Mouse (Mus musculus) C2C12 (cell line): ENCODE results near the gene Tmc8. TPM values are rescaled to one million over a fixed set of nuclear protein-coding genes. Genes with fewer than 3 reads are reported as not detected.

Source experiments
- H3K27me3 ChIP-seq: one replicate; pipeline ENCODE4 v1.6.1; 2011; ENCODE audit not compliant: control insufficient read depth, insufficient read depth, insufficient read length
- H3K36me3 ChIP-seq: one replicate; pipeline ENCODE4 v1.6.1; 2011; ENCODE audit not compliant: control insufficient read depth, insufficient read depth
- H3K4me3 ChIP-seq: one replicate; pipeline ENCODE4 v1.5.1; 2011; ENCODE audit warnings: mild to moderate bottlenecking, control low read depth; ENCODE audit not compliant: poor library complexity, insufficient read depth, severe bottlenecking
- H3K79me2 ChIP-seq: one replicate; pipeline ENCODE4 v1.6.1; 2011; ENCODE audit not compliant: control insufficient read depth, insufficient read depth
- H3K79me3 ChIP-seq: one replicate; pipeline ENCODE4 v1.6.1; 2011; ENCODE audit warnings: low read depth, control low read depth
- H3ac ChIP-seq: one replicate; pipeline ENCODE3; 2011; ENCODE audit warnings: low read depth; ENCODE audit not compliant: control insufficient read depth, insufficient read length
- CEBPB ChIP-seq: IDR thresholded peaks from one replicate; pipeline ENCODE4 v1.6.1; 2011; ENCODE audit warnings: low read depth, mild to moderate bottlenecking, control low read depth, moderate library complexity
- CTCF ChIP-seq: IDR thresholded peaks from one replicate; pipeline ENCODE4 v1.5.1; 2011; ENCODE audit not compliant: control insufficient read depth, insufficient read depth, insufficient read length
- FOSL1 ChIP-seq: IDR thresholded peaks from one replicate; pipeline ENCODE4 v1.8.0; 2011; ENCODE audit warnings: mild to moderate bottlenecking, low read length; ENCODE audit not compliant: poor library complexity, insufficient read depth, severe bottlenecking
- MAX ChIP-seq: IDR thresholded peaks from one replicate; pipeline ENCODE4 v1.6.1; 2011; ENCODE audit warnings: mild to moderate bottlenecking, control low read depth
- MYOD1 ChIP-seq: IDR thresholded peaks from one replicate; pipeline ENCODE4 v1.6.1; 2011; ENCODE audit warnings: low read depth; ENCODE audit not compliant: control insufficient read depth, insufficient read length
- MYOG ChIP-seq: IDR thresholded peaks from one replicate; pipeline ENCODE4 v1.6.1; 2011; ENCODE audit not compliant: control insufficient read depth, insufficient read length; ENCODE audit errors: extremely low read depth
- USF1 ChIP-seq: IDR thresholded peaks from one replicate; pipeline ENCODE4 v1.6.1; 2011; ENCODE audit warnings: low read depth, mild to moderate bottlenecking, control low read depth, moderate library complexity
- polyA plus RNA-seq: library from polyadenylated mRNA; unstranded; fragments of >200 nt; fragmentation: generic; extraction: Trizol; gene quantifications from one replicate; pipeline ENCODE4 v1.2.1, GENCODE M21; 2012; ENCODE audit warnings: missing spikeins

Tmc8 gene
- polyA plus RNA-seq, 1 experiment = 0.09 TPM

GRCm38 (mm10) chr11:117816389-117816996 is 34.6 kb downstream of the Tmc8 start:
- no peaks in the 10 kb centered on the region for H3K27me3 ChIP-seq
- peaks cover 97% of the 10 kb centered on the region for H3K79me2 ChIP-seq
- TF ChIP-seq MAX (no peak), CTCF (no peak), USF1 (no peak)
- H3K4me3 ChIP-seq = no peak overlapping the region
- H3K36me3 ChIP-seq = peaks cover 91% of the 10 kb centered on the region
- H3ac ChIP-seq = no peak overlapping the region
- peaks cover 61% of the 10 kb centered on the region for H3K79me3 ChIP-seq

DNA sequence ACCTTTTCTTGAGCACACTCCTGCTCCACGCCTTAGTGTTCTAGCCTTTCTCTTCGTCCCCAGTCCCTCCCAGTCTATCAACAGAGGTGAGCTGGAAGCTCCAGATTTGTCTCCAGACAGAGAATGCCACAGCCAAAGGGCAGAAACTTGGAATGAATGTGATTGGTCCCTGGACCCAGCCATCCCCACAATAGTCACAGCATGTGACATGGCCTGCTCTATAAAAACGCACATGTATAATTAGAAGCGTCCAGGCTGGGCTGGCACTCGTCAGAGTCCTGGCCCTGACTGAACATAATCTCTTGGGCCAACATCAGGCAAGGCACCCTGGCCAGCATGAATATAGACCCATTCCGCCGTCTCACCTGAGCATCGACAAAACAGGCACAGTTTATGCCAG is 37.2 kb downstream of the Tmc8 start:
- no peaks in the 10 kb centered on the region for H3K27me3 ChIP-seq
- H3K79me3 ChIP-seq = peaks cover 64% of the 10 kb centered on the region
- no peak overlapping the region for H3K4me3 ChIP-seq
- H3K79me2 ChIP-seq = peaks cover 94% of the 10 kb centered on the region
- peaks cover 92% of the 10 kb centered on the region for H3K36me3 ChIP-seq
- TF ChIP-seq CEBPB = no peak
- TF ChIP-seq FOSL1 = no peak
- TF ChIP-seq MAX = no peak
- no peak for TF ChIP-seq CTCF
- TF ChIP-seq USF1 = no peak
- no peak for TF ChIP-seq MYOG
- TF ChIP-seq MYOD1 = no peak
- no peak overlapping the region for H3ac ChIP-seq

- Histone ChIP-seq H3K36me3 (peaks cover 84% of the 10 kb centered on the region), H3K79me3 (peaks cover 70% of the 10 kb centered on the region), H3ac (no peak overlapping the region), H3K27me3 (no peaks in the 10 kb centered on the region), H3K79me2 (peaks cover 94% of the 10 kb centered on the region), H3K4me3 (no peak overlapping the region)
- no peak for TF ChIP-seq MYOG
- TF ChIP-seq CEBPB = no peak
Measured at GRCm38 (mm10) chr11:117820173-117820572, 38.3 kb downstream of the Tmc8 start.

DNA sequence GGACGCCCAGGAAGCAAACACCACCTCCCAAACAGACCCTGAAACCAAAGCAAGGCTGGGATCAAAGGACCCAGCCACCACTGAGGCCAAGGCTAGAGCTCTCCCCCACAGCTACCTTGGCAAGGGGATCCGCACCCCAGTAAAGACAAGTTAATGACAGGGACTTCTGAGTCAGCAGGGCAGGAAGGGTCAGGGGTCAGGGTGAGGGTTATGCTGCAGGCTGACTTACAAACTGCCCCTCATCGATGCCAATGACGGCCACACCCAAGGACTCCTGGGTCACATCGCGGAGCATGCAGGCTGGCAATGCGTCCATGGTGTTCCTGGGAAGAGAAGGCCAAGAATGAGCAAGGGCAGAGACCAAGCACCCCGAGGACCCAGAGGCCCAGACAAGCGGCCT is 40.0 kb downstream of the Tmc8 start:
- no peak overlapping the region for H3K4me3 ChIP-seq
- H3K27me3 ChIP-seq = no peaks in the 10 kb centered on the region
- TF ChIP-seq MYOG (no peak), CEBPB (no peak), MYOD1 (no peak), CTCF (no peak)
- H3K79me2 ChIP-seq = peaks cover 91% of the 10 kb centered on the region
- peak overlapping the region; percentile 13 for H3ac ChIP-seq
- peaks cover 72% of the 10 kb centered on the region for H3K79me3 ChIP-seq
- peaks cover 69% of the 10 kb centered on the region for H3K36me3 ChIP-seq

DNA sequence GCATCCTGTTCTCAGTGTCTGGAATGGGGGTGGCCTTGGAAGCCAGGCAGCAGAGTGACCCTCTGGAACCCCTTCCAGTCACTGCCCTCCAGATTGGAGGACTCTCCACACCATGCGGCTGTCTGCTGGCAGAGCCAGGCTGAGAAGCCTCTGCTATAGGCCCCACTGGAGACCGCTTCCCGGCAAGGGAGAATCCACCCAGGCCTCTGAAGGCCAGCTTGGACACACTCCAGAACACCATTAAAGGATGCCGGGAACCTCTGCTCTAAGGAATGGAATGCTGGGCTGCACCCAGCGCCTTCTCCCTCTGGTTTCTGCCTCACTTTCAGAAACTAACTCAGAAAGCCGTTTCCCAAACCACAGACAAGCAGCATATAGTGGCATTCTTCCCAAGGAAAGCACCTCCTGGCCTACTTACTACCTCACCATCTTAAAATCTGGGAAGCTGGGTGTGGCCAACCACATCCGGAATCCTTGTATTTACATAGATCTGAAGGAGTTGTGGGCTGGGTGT is 40.9 kb downstream of the Tmc8 start:
- Histone ChIP-seq H3K4me3 (peak overlapping the region; percentile 8), H3ac (peak overlapping the region; percentile 89), H3K36me3 (peaks cover 61% of the 10 kb centered on the region), H3K79me3 (peaks cover 65% of the 10 kb centered on the region), H3K27me3 (no peaks in the 10 kb centered on the region), H3K79me2 (peaks cover 90% of the 10 kb centered on the region)
- peak; percentile 13 for TF ChIP-seq MAX
- no peak for TF ChIP-seq MYOD1
- no peak for TF ChIP-seq FOSL1

DNA sequence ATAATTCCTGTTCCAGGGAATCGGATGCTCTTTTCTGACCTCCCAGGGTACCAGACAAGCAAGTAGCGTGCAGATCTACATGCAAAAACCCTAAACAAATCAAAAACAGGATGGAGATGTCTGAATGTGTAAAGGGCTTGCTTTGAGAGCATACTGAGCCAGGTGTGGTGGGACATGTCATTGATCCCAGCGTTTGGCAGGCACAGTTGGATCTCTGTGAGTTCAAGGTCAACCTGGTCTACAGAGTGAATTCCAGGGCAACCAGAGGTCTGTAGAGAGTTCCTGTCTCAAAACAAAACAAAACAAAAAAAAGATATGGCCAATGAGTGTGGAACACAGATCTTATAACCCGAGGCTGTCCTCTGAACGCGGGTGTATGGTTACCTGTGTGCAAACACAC is 41.5 kb downstream of the Tmc8 start:
- Histone ChIP-seq H3K79me3 (peaks cover 60% of the 10 kb centered on the region), H3K27me3 (no peaks in the 10 kb centered on the region), H3ac (no peak overlapping the region), H3K36me3 (peaks cover 55% of the 10 kb centered on the region), H3K4me3 (peak overlapping the region; percentile 89), H3K79me2 (peaks cover 83% of the 10 kb centered on the region)
- TF ChIP-seq MYOG (no peak), CEBPB (no peak), MAX (no peak), USF1 (no peak), CTCF (no peak), MYOD1 (no peak), FOSL1 (no peak)
